Mouse (Mus musculus): Measurements from ENCODE around the gene Meis1.

GRCm38 (mm10) chr11:19011108-19011805 lies 7.5 kb downstream of the Meis1 start:
- TF ChIP-seq TAL1 (conservative IDR thresholded peaks at IDR 0.05; ENCODE audit: low read depth, low read length) (no peak), CTCF (IDR thresholded peaks at IDR 0.05; ENCODE audit: low read depth, low read length) (no peak), GATA1 (IDR thresholded peaks at IDR 0.05; ENCODE audit: borderline replicate concordance, low read length) (no peak), GATA2 (IDR thresholded peaks at IDR 0.05; ENCODE audit: borderline replicate concordance, low read depth, low read length) (no peak)
